Mouse (Mus musculus): ENCODE results near the gene Smtnl2. TPM values are rescaled to one million over a fixed set of nuclear protein-coding genes. Genes with fewer than 3 reads are reported as not detected.
"Not testable (repeated sequence)": the region's sequence is repeated elsewhere in the genome, so short reads cannot be mapped to it uniquely, and the experiment has no call there.

Smtnl2 gene
- polyA plus RNA-seq, 1 experiment from 2014 or later, result 191 TPM

DNA sequence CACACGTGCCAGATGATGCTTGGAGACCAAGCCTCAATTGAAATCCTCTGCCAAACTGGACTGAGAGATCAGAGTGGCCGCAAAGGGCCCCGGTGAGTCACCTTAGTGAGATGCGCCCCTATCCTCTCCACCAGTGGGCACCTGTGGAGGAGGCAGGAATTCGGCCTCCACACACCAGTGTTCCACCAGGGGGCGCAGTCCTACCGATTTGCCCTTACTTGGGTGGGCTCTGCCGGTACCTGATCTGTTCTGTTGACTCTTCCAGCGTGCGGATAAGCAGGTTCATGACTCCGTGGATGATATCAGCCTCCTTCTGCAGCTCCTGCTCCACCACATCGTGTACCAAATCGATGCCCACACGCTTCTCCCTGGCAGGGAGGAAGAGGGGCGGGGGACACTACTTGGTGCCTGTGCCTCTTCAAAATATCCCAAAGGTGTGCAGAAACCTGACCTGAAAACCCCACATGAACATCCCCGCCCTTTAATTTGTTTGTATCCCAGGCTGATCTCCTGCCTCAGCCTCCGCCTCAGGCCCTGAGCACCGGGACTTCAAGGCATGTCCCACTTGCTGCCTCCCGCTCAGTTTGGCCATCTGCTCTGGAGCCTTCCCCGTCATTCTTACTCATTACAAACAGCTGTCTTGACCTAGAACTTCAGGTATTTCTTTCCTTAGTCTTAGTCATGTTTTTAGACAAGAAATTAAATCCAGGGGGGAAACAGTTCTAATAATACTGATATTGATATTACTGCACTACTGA, 56.4 kb downstream of the Smtnl2 start:
- Histone ChIP-seq H3K9me3 (replicated peaks) (no peaks in the 10 kb centered on the region), H3K27me3 (replicated peaks) (no peaks in the 10 kb centered on the region), H3K4me2 (peak overlapping the region; percentile 62), H3K4me3 (0 out of 2 replicates have a peak overlapping the region, but pooled peaks have one; percentile 19), H3K36me3 (no peaks in the 10 kb centered on the region), H3K4me1 (replicated peaks) (peaks cover 4% of the 10 kb centered on the region; the same call in 1 of the 2 replicates), H3K27ac (ENCODE audit: poor library complexity, severe bottlenecking) (no peak overlapping the region), H3K9ac (0 out of 2 replicates have a peak overlapping the region, but pooled peaks have one; percentile 20)
- WGBS, result 21% methylated on average over 20 of the region's 20 CpGs
- peak; percentile 58; the same call in 1 of the 2 replicates for ATAC-seq (ENCODE audit: insufficient number of reproducible peaks, low FRiP score)

DNA sequence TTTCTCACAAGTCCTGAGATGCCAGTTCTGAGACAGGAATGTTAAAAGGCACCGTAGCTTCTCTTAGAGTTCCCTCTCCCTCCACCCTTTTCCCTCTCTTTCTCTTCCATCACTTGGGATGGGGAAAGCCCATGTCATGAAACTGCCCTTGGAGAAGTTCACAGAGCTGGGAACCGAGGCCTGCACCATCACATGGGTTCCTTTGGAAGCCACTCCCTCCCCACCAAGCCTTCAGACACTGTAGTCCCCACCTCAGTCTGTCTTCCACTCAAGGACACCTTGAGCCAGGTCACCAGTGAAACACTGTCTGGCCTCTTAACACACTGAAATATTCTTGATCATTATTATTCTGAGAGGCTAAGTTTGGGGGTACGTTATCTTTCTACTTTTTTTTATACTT, 58.3 kb downstream of the Smtnl2 start:
- Histone ChIP-seq H3K4me2 (no peak overlapping the region), H3K27me3 (replicated peaks) (no peaks in the 10 kb centered on the region), H3K27ac (ENCODE audit: poor library complexity, severe bottlenecking) (no peak overlapping the region), H3K9ac (no peak overlapping the region), H3K4me1 (replicated peaks) (peaks cover 10% of the 10 kb centered on the region; the same call in 1 of the 2 replicates), H3K36me3 (no peaks in the 10 kb centered on the region), H3K9me3 (replicated peaks) (no peaks in the 10 kb centered on the region), H3K4me3 (no peak overlapping the region)
- no peak for ATAC-seq (ENCODE audit: insufficient number of reproducible peaks, low FRiP score)
- WGBS, result 74% methylated on average over 3 of the region's 3 CpGs

- ATAC-seq (ENCODE audit: insufficient number of reproducible peaks, low FRiP score), result no peak
- 75% methylated on average over 1 of the region's 1 CpGs for WGBS
- no peaks in the 10 kb centered on the region for H3K36me3 ChIP-seq
Measured at GRCm38 (mm10) chr11:72352272-72352671, 59.2 kb downstream of the Smtnl2 start.

GRCm38 (mm10) chr11:72349652-72350051, 61.9 kb downstream of the Smtnl2 start:
- no peaks in the 10 kb centered on the region for H3K9me3 ChIP-seq (replicated peaks)
- H3K9ac ChIP-seq, result no peak overlapping the region
- peaks cover 6% of the 10 kb centered on the region; the same call in 1 of the 2 replicates for H3K4me1 ChIP-seq (replicated peaks)
- no peak for ATAC-seq (ENCODE audit: insufficient number of reproducible peaks, low FRiP score)
- H3K4me3 ChIP-seq, result no peak overlapping the region
- no peak overlapping the region for H3K4me2 ChIP-seq
- H3K27ac ChIP-seq (ENCODE audit: poor library complexity, severe bottlenecking), result no peak overlapping the region
- whole genome bisulfite sequencing, result 60% methylated on average over 4 of the region's 4 CpGs
- H3K36me3 ChIP-seq, result no peaks in the 10 kb centered on the region
- H3K27me3 ChIP-seq (replicated peaks), result no peaks in the 10 kb centered on the region

More at GRCm38 (mm10) chr11:72352272-72352671, 59.2 kb downstream of the Smtnl2 start:
- Histone ChIP-seq H3K4me2 (no peak overlapping the region), H3K4me3 (no peak overlapping the region), H3K27me3 (replicated peaks) (no peaks in the 10 kb centered on the region), H3K9me3 (replicated peaks) (no peaks in the 10 kb centered on the region), H3K27ac (ENCODE audit: poor library complexity, severe bottlenecking) (no peak overlapping the region), H3K4me1 (replicated peaks) (peaks cover 10% of the 10 kb centered on the region; the same call in 1 of the 2 replicates), H3K9ac (no peak overlapping the region)

DNA sequence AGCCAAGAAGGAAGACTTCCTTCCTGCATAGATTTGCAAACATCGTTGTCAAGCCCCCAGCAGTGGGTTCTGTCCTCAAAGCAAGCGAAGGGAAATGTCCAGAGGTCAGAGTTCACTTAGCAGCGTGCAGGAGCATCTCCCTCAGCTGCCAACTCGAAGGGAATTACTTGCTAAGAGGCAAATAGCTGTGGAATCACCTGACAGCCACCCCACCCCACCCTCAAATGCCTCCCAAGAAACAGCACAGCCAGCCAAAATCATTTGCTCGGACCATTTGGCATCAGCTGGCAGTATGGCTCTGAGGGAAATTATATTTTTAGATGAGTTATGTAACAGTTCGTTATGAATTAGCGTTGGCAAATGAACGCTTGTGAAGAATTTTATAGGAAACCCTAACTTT, 62.5 kb downstream of the Smtnl2 start:
- Histone ChIP-seq H3K4me1 (replicated peaks) (peaks cover 6% of the 10 kb centered on the region; the same call in 1 of the 2 replicates), H3K27ac (ENCODE audit: poor library complexity, severe bottlenecking) (no peak overlapping the region), H3K9ac (no peak overlapping the region), H3K36me3 (no peaks in the 10 kb centered on the region), H3K4me3 (no peak overlapping the region), H3K9me3 (replicated peaks) (no peaks in the 10 kb centered on the region), H3K27me3 (replicated peaks) (no peaks in the 10 kb centered on the region), H3K4me2 (no peak overlapping the region)
- 57% methylated on average over 8 of the region's 8 CpGs for WGBS
- ATAC-seq (ENCODE audit: insufficient number of reproducible peaks, low FRiP score), result no peak

DNA sequence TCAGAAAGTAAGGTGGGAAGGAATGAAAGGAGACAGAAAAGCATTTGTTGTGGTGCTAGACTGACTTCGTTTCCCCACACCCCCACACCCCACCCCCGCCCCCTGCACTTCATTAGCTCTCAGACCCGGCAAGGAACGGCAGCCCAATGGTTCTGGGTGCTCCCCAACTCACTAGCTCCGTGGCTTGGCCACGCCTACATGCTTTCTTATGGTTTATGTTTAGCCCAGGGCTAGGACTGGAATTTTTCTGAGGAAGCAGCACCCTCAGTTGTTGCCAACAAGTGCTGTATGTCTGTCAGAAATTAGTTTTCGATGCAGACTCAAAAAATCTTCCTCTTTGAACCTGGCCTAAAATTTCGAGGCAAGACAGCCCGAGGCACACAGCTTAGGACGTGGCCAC, 63.0 kb downstream of the Smtnl2 start:
- ATAC-seq (ENCODE audit: insufficient number of reproducible peaks, low FRiP score), result no peak; the same call in 1 of the 2 replicates
- Histone ChIP-seq H3K4me2 (no peak overlapping the region), H3K36me3 (no peaks in the 10 kb centered on the region), H3K9me3 (replicated peaks) (no peaks in the 10 kb centered on the region), H3K9ac (no peak overlapping the region), H3K27ac (ENCODE audit: poor library complexity, severe bottlenecking) (no peak overlapping the region), H3K27me3 (replicated peaks) (no peaks in the 10 kb centered on the region), H3K4me1 (replicated peaks) (peaks cover 6% of the 10 kb centered on the region; the same call in 1 of the 2 replicates), H3K4me3 (no peak overlapping the region)
- WGBS, result 49% methylated on average over 10 of the region's 10 CpGs

- no peaks in the 10 kb centered on the region for H3K36me3 ChIP-seq
- peaks cover 9% of the 10 kb centered on the region; the same call in 1 of the 2 replicates for H3K4me1 ChIP-seq (replicated peaks)
- no peak overlapping the region for H3K4me2 ChIP-seq
- H3K9me3 ChIP-seq (replicated peaks), result no peaks in the 10 kb centered on the region
- 0 out of 2 replicates have a peak, but pooled peaks cover 1% of the 10 kb centered on the region for H3K27me3 ChIP-seq (replicated peaks)
- no peak overlapping the region for H3K27ac ChIP-seq (ENCODE audit: poor library complexity, severe bottlenecking)
- no peak overlapping the region for H3K4me3 ChIP-seq
- WGBS, result 89% methylated on average over 11 of the region's 11 CpGs
- no peak overlapping the region for H3K9ac ChIP-seq
- no peak for ATAC-seq (ENCODE audit: insufficient number of reproducible peaks, low FRiP score)
Measured at GRCm38 (mm10) chr11:72344486-72344885, 67.0 kb downstream of the Smtnl2 start.

GRCm38 (mm10) chr11:72343904-72344303, 67.6 kb downstream of the Smtnl2 start:
- Histone ChIP-seq H3K4me2 (no peak overlapping the region), H3K9ac (no peak overlapping the region), H3K27ac (ENCODE audit: poor library complexity, severe bottlenecking) (no peak overlapping the region), H3K27me3 (replicated peaks) (peaks cover 7% of the 10 kb centered on the region; the same call in 1 of the 2 replicates), H3K4me3 (no peak overlapping the region), H3K4me1 (replicated peaks) (peaks cover 7% of the 10 kb centered on the region; the same call in 1 of the 2 replicates), H3K9me3 (replicated peaks) (no peaks in the 10 kb centered on the region), H3K36me3 (no peaks in the 10 kb centered on the region)
- ATAC-seq (ENCODE audit: insufficient number of reproducible peaks, low FRiP score), result no peak
- whole genome bisulfite sequencing, result 23% methylated on average over 8 of the region's 8 CpGs

- not testable (repeated sequence) for H3K27ac ChIP-seq (ENCODE audit: poor library complexity, severe bottlenecking); H3K9ac ChIP-seq; H3K4me2 ChIP-seq; H3K4me3 ChIP-seq; H3K4me1 ChIP-seq (replicated peaks); ATAC-seq (ENCODE audit: insufficient number of reproducible peaks, low FRiP score); H3K9me3 ChIP-seq (replicated peaks); H3K36me3 ChIP-seq; H3K27me3 ChIP-seq (replicated peaks)
- WGBS, result 87% methylated on average over 5 of the region's 5 CpGs
Measured at GRCm38 (mm10) chr11:72343238-72343625, 68.3 kb downstream of the Smtnl2 start.

- no peak overlapping the region for H3K9ac ChIP-seq
- H3K27ac ChIP-seq (ENCODE audit: poor library complexity, severe bottlenecking), result no peak overlapping the region
- 11% methylated on average over 7 of the region's 7 CpGs for WGBS
- H3K4me3 ChIP-seq, result no peak overlapping the region
- H3K4me1 ChIP-seq (replicated peaks), result peaks cover 2% of the 10 kb centered on the region; the same call in 1 of the 2 replicates
- no peaks in the 10 kb centered on the region for H3K9me3 ChIP-seq (replicated peaks)
- no peaks in the 10 kb centered on the region for H3K36me3 ChIP-seq
- H3K4me2 ChIP-seq, result peak overlapping the region; percentile 40; the same call in 1 of the 2 replicates
- H3K27me3 ChIP-seq (replicated peaks), result peaks cover 10% of the 10 kb centered on the region; the same call in 1 of the 2 replicates
- peak; percentile 77; the same call in 1 of the 2 replicates for ATAC-seq (ENCODE audit: insufficient number of reproducible peaks, low FRiP score)
Measured at GRCm38 (mm10) chr11:72342549-72343237, 68.8 kb downstream of the Smtnl2 start.

DNA sequence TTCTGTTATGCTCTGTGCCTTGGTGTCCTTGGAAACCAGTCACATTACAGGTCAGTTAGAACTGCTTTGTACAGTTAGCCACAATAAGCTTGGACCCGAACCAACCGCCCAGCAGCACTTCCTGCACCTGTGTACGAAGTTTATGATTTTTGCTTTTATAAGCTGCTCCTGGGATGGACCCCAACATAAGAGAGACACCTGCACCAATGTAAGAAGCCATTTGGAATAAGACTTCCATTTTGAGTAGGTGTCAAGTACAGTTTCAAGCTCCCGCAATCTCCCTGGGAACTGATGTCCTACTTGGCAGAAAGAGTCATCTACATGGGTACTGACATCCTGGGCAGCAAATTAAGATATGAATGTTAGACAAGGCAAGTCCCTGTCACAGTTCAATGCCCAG, 71.8 kb downstream of the Smtnl2 start:
- H3K4me1 ChIP-seq (replicated peaks), result peaks cover 2% of the 10 kb centered on the region; the same call in 1 of the 2 replicates
- H3K9me3 ChIP-seq (replicated peaks), result no peaks in the 10 kb centered on the region
- WGBS, result 83% methylated on average over 4 of the region's 4 CpGs
- peaks cover 10% of the 10 kb centered on the region; the same call in 1 of the 2 replicates for H3K27me3 ChIP-seq (replicated peaks)
- no peak overlapping the region for H3K4me2 ChIP-seq
- no peak overlapping the region for H3K27ac ChIP-seq (ENCODE audit: poor library complexity, severe bottlenecking)
- H3K36me3 ChIP-seq, result no peaks in the 10 kb centered on the region
- no peak overlapping the region for H3K9ac ChIP-seq
- ATAC-seq (ENCODE audit: insufficient number of reproducible peaks, low FRiP score), result no peak
- no peak overlapping the region for H3K4me3 ChIP-seq
